Mouse (Mus musculus): Measurements from ENCODE around the gene Slc26a5.

DNA sequence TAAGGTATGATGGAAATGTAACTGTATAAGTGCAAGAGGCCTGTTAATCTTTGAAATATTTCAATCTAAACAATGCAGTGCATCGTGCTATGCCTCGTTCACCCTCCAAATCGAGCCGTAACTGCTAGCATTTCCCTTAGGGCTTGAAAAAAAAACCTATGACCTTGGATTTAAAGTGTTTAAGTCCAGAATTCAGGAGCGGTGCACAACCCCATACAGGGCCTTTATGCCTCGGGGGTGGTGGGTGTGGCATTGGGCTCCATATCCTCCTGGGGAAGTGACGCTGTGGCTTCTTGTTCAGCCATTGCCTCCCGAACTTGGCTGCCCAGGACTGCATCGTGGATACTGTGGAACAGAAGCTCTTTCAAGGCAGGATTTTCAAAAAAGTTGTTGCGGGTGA lies 54.5 kb downstream of the Slc26a5 start:
- TF ChIP-seq CTCF (IDR thresholded peaks at IDR 0.05 in 2 of 3, conservative IDR thresholded peaks at IDR 0.05 in 1 of 3; ENCODE audit: control insufficient read depth in 1 of 3, insufficient read depth in 1 of 3, low read depth in 2 of 3, low read length in 3 of 3, poor library complexity in 1 of 3, severe bottlenecking in 1 of 3) = no peak
- no peak for TF ChIP-seq NELFE (IDR thresholded peaks at IDR 0.05; ENCODE audit: low read depth, low read length)
- TF ChIP-seq TBP (IDR thresholded peaks at IDR 0.05; ENCODE audit: low read depth, low read length) = no peak
- TF ChIP-seq POLR2A (IDR thresholded peaks at IDR 0.05; ENCODE audit: control insufficient read depth in 1 of 2, insufficient read depth in 1 of 2, low read depth in 1 of 2, low read length in 2 of 2, poor library complexity in 1 of 2) = no peak
- TF ChIP-seq TAL1 (IDR thresholded peaks at IDR 0.05; ENCODE audit: low read length) = no peak
- TF ChIP-seq BHLHE40 (IDR thresholded peaks at IDR 0.05; ENCODE audit: borderline replicate concordance, low read depth, low read length) = no peak
- TF ChIP-seq TCF12 (IDR thresholded peaks at IDR 0.05; ENCODE audit: low read depth, low read length) = no peak
- TF ChIP-seq JUND (IDR thresholded peaks at IDR 0.05; ENCODE audit: low read depth, low read length) = no peak
- TF ChIP-seq EP300 (IDR thresholded peaks at IDR 0.05; ENCODE audit: low read depth in 1 of 2, low read length in 2 of 2) = no peak

All from MEL (cell line).